ENCODE assay signal across 15 mouse cellular contexts in genomic region chr1:52653366-52653765, GRCm38 (mm10). TPM values are rescaled to one million over a fixed set of nuclear protein-coding genes. Genes with fewer than 3 reads are reported as not detected.
DNase-seq lines count a peak whose midpoint lies in the region; ATAC-seq and TF ChIP-seq lines count a peak whose summit lies in the region.
"Had no signal": no experiment of that assay in that cellular context is flagged by ENCODE, and none has a peak within 500 bp of the region (broad histone marks: within the 10 kb centered on the region; RNA-seq: fewer than 3 reads in every experiment).

No protein-coding gene starts in this region.

- no peak overlapping the region for H3K27ac ChIP-seq in MEL (ENCODE audit: control insufficient read depth, low read depth, low read length)
- H3K27ac ChIP-seq in kidney, embryonic 16.5 days (ENCODE audit: low read length) = no peak overlapping the region
- H3K27ac ChIP-seq: embryonic facial prominence, embryonic 12.5 days; forebrain, embryonic 15.5 days; intestine, embryonic 15.5 days had no signal

- no peak for TF ChIP-seq RAD21 in MEL (IDR thresholded peaks at IDR 0.05; ENCODE audit: low read depth, low read length)

- 79% methylated on average over 1 of the region's 1 CpGs for WGBS in kidney, embryonic 16.5 days

- peak; percentile 43 for DNase-seq in lung, postnatal 25 days (ENCODE audit: low spot score)
- DNase-seq in lung, postnatal 14 days = no peak
- peak; percentile 63 for DNase-seq in MEL (ENCODE audit: low read depth, low spot score)
- peak; percentile 25 for DNase-seq in skeletal muscle tissue, adult 2 months (ENCODE audit: low read depth, low spot score)
- no peak for DNase-seq in right cerebral cortex, adult 2 months (ENCODE audit: low spot score in 2 of 2)
- DNase-seq: adrenal gland, postnatal 10 days; cerebellum, adult 11 months; thymus, postnatal 25 days had no signal

- H3K4me2 ChIP-seq in kidney, embryonic 16.5 days (replicated peaks; ENCODE audit: low read depth, low read length) = no peak overlapping the region
- H3K4me2 ChIP-seq: embryonic facial prominence, embryonic 12.5 days; forebrain, embryonic 15.5 days; intestine, embryonic 15.5 days had no signal

- H3K27me3 ChIP-seq in MEL (ENCODE audit: control insufficient read depth in 1 of 2, insufficient read depth in 2 of 2, low read length in 2 of 2) = no peaks in the 10 kb centered on the region
- H3K27me3 ChIP-seq in kidney, embryonic 16.5 days (ENCODE audit: insufficient read depth, low read length) = no peaks in the 10 kb centered on the region
- H3K27me3 ChIP-seq: embryonic facial prominence, embryonic 12.5 days; forebrain, embryonic 15.5 days; intestine, embryonic 15.5 days; Patski had no signal

- no peak overlapping the region for H3K9ac ChIP-seq in MEL (ENCODE audit: control insufficient read depth, low read depth, low read length, poor library complexity, severe bottlenecking)
- no peak overlapping the region for H3K9ac ChIP-seq in kidney, embryonic 16.5 days (replicated peaks; ENCODE audit: low read length)
- H3K9ac ChIP-seq: embryonic facial prominence, embryonic 12.5 days; forebrain, embryonic 15.5 days; intestine, embryonic 15.5 days had no signal

- TF ChIP-seq EP300 in MEL (IDR thresholded peaks at IDR 0.05; ENCODE audit: low read depth in 1 of 2, low read length in 2 of 2) = peak; percentile 79 to 81

- peak; percentile 42 to 77; a peak in 2 of 4 replicates for ATAC-seq in hematopoietic stem cell, adult 5-6 weeks (replicated peaks in 1 of 2; ENCODE audit: insufficient read depth in 1 of 2, low FRiP score in 2 of 2, low TSS enrichment in 1 of 2, low read depth in 1 of 2, poor library complexity in 2 of 2, severe bottlenecking in 2 of 2)
- no peak for ATAC-seq in kidney, embryonic 16.5 days (ENCODE audit: low FRiP score, low TSS enrichment)
- ATAC-seq: forebrain, embryonic 15.5 days; intestine, embryonic 15.5 days; Patski had no signal

- peaks cover 5 to 8% of the 10 kb centered on the region in 2 experiments; a peak in 3 of 4 replicates for H3K4me1 ChIP-seq in MEL (ENCODE audit: control insufficient read depth in 1 of 2, insufficient read depth in 2 of 2, low read length in 2 of 2)
- no peaks in the 10 kb centered on the region for H3K4me1 ChIP-seq in kidney, embryonic 16.5 days (ENCODE audit: insufficient read depth, low read length)
- H3K4me1 ChIP-seq: forebrain, embryonic 15.5 days; intestine, embryonic 15.5 days had no signal

- no peak overlapping the region for H3K4me3 ChIP-seq in MEL (ENCODE audit: control insufficient read depth in 1 of 2, insufficient read depth in 1 of 2, low read depth in 2 of 2, low read length in 2 of 2)
- no peak overlapping the region for H3K4me3 ChIP-seq in kidney, embryonic 16.5 days (ENCODE audit: low read length)
- H3K4me3 ChIP-seq: embryonic facial prominence, embryonic 12.5 days; forebrain, embryonic 15.5 days; intestine, embryonic 15.5 days; myocyte had no signal

- TF ChIP-seq CTCF in MEL (IDR thresholded peaks at IDR 0.05 in 2 of 3, conservative IDR thresholded peaks at IDR 0.05 in 1 of 3; ENCODE audit: control insufficient read depth in 1 of 3, insufficient read depth in 1 of 3, low read depth in 2 of 3, low read length in 3 of 3, poor library complexity in 1 of 3, severe bottlenecking in 1 of 3) = no peak

- H3K36me3 ChIP-seq in MEL (ENCODE audit: control insufficient read depth in 1 of 2, insufficient read depth in 2 of 2, low read length in 2 of 2) = peaks cover 0 to 18% of the 10 kb centered on the region in 2 experiments; a peak in 3 of 4 replicates
- H3K36me3 ChIP-seq in kidney, embryonic 16.5 days (ENCODE audit: insufficient read depth, low read length) = peaks cover 16% of the 10 kb centered on the region

- no peaks in the 10 kb centered on the region for H3K79me2 ChIP-seq in MEL (ENCODE audit: control insufficient read depth, insufficient read depth, low read length, poor library complexity)

- TF ChIP-seq POLR2A in MEL (IDR thresholded peaks at IDR 0.05; ENCODE audit: control insufficient read depth in 1 of 2, insufficient read depth in 1 of 2, low read depth in 1 of 2, low read length in 2 of 2, poor library complexity in 1 of 2) = no peak

- H3K9me3 ChIP-seq in MEL (replicated peaks; ENCODE audit: insufficient read depth, low read length) = no peaks in the 10 kb centered on the region
- H3K9me3 ChIP-seq in kidney, embryonic 16.5 days (ENCODE audit: low read length) = no peaks in the 10 kb centered on the region
- H3K9me3 ChIP-seq: embryonic facial prominence, embryonic 12.5 days; forebrain, embryonic 15.5 days; intestine, embryonic 15.5 days had no signal

TF ChIP-seq in MEL, 35 proteins besides CTCF, POLR2A, EP300 and RAD21:
- TF ChIP-seq MYB (IDR thresholded peaks at IDR 0.05; ENCODE audit: low read depth, low read length) = peak; percentile 60; the same call in 1 of the 2 replicates
- peak; percentile 31; the same call in 1 of the 2 replicates for TF ChIP-seq ELF1 (IDR thresholded peaks at IDR 0.05; ENCODE audit: low read depth, low read length)
- TF ChIP-seq MAFK (IDR thresholded peaks at IDR 0.05; ENCODE audit: borderline replicate concordance, low read depth, low read length) = peak; percentile 41; the same call in 1 of the 2 replicates
- TF ChIP-seq JUND (IDR thresholded peaks at IDR 0.05; ENCODE audit: low read depth, low read length) = no peak
- no peak for TF ChIP-seq CHD1 (IDR thresholded peaks at IDR 0.05; ENCODE audit: low read depth, low read length)
- peak; percentile 67 for TF ChIP-seq GATA1 (IDR thresholded peaks at IDR 0.05; ENCODE audit: low read depth, low read length)
- no peak for TF ChIP-seq ZMIZ1 (IDR thresholded peaks at IDR 0.05; ENCODE audit: low read depth, low read length)
- no peak for TF ChIP-seq ZKSCAN1 (IDR thresholded peaks at IDR 0.05; ENCODE audit: low read depth, low read length)
- TF ChIP-seq ETS1 (IDR thresholded peaks at IDR 0.05; ENCODE audit: low read depth, low read length) = peak; percentile 70
- peak; percentile 90 for TF ChIP-seq RCOR1 (IDR thresholded peaks at IDR 0.05; ENCODE audit: low read depth, low read length)

RNA-seq across cellular contexts. Expression of gene Nemp2, which starts 22.9 kb away (rescaled TPM):
- 2.6 and 2.8 TPM in 2 replicates for total RNA-seq in MEL (2012; rRNA removed)
- 1 to 10 TPM in 1 of 2 experiments, not detected in 1; 4.6 TPM for polyA plus RNA-seq in MEL (2012; ENCODE audit: insufficient read depth in 1 of 2, insufficient read length in 2 of 2, low read depth in 1 of 2, low replicate concordance in 2 of 2, missing spikeins in 1 of 2)
- total RNA-seq in hematopoietic stem cell, adult 5-6 weeks (2017) = 21.9 and 27.8 TPM in 2 replicates
- polyA plus RNA-seq in kidney, embryonic 16.5 days (2015; fragmentation: Nextera tagmentation; extraction: Ambion mirVana) = 9.9 and 11.7 TPM in 2 replicates

Comparison
In these comparisons a context has a peak if more than half of its experiments do, and no peak if none do; other contexts are left out.
1. DNase-seq: peak in lung, postnatal 25 days (single experiment), MEL (single experiment) and skeletal muscle tissue, adult 2 months (single experiment); none in lung, postnatal 14 days (single experiment) and right cerebral cortex, adult 2 months (0 of 2).